Mouse (Mus musculus) liver, adult 2 months (tissue): Measurements from ENCODE around the gene Ypel1. TPM values are rescaled to one million over a fixed set of nuclear protein-coding genes. Genes with fewer than 3 reads are reported as not detected.

Experiments
- DNase-seq: peaks from one replicate; pipeline ENCODE4 v3.0.0-alpha.2; 2011; ENCODE audit warnings: low read depth, low spot score; ENCODE audit errors: extremely low read depth
- H3K27ac ChIP-seq: fragments of 200-500 bp; replicated peaks from 2 replicates; pipeline ENCODE4 v1.5.1; 2012; ENCODE audit warnings: low read depth, mild to moderate bottlenecking, control low read depth, inconsistent platforms, low read length; ENCODE audit not compliant: insufficient read depth
- H3K27me3 ChIP-seq: fragments of 200-500 bp; 2 replicates; pipeline ENCODE4 v1.6.1; 2012; ENCODE audit warnings: mild to moderate bottlenecking, moderate library complexity, low read length, inconsistent platforms; ENCODE audit not compliant: control insufficient read depth, insufficient read depth
- H3K36me3 ChIP-seq: fragments of 200-500 bp; 2 replicates; pipeline ENCODE4 v1.6.1; 2012; ENCODE audit warnings: low read length, inconsistent platforms; ENCODE audit not compliant: control insufficient read depth, insufficient read depth
- H3K4me1 ChIP-seq: fragments of 200-500 bp; 2 replicates; pipeline ENCODE4 v1.6.1; 2011; ENCODE audit warnings: low read length; ENCODE audit not compliant: control insufficient read depth, insufficient read depth
- H3K4me3 ChIP-seq: fragments of 200-500 bp; 2 replicates; pipeline ENCODE4 v1.5.1; 2011; ENCODE audit warnings: low read depth, mild to moderate bottlenecking, control low read depth, low read length, moderate library complexity; ENCODE audit not compliant: insufficient read depth
- H3K79me2 ChIP-seq: fragments of 200-500 bp; 2 replicates; pipeline ENCODE4 v1.6.1; 2012; ENCODE audit warnings: inconsistent platforms, mild to moderate bottlenecking, low read length, moderate library complexity; ENCODE audit not compliant: control insufficient read depth, insufficient read depth
- H3K9ac ChIP-seq: fragments of 200-500 bp; 2 replicates; pipeline ENCODE4 v1.6.1; 2012; ENCODE audit warnings: low read depth, mild to moderate bottlenecking, control low read depth, inconsistent platforms, low read length
- CTCF ChIP-seq: fragments of 200-500 bp; IDR thresholded peaks from 2 replicates; pipeline ENCODE4 v1.5.1; 2011; ENCODE audit warnings: low read depth, low read length, control low read depth
- POLR2A ChIP-seq: fragments of 200-500 bp; IDR thresholded peaks from 2 replicates; pipeline ENCODE4 v1.6.1; 2011; ENCODE audit warnings: low read length, control low read depth; ENCODE audit not compliant: insufficient read depth; ENCODE audit errors: extremely low read depth
- WGBS: fragments of 180-500 bp; shearing (Covaris S2); methylation state at CpG from one replicate; pipeline ENCODE4 v1.1.7; 2018; 5-methylcytosine and 5-hydroxymethylcytosine counted together
- polyA plus RNA-seq: library from polyadenylated mRNA; depleted of rRNA; stranded (reverse); fragments of >200 nt; gene quantifications from 2 replicates; pipeline ENCODE4 v1.2.3, GENCODE M21; 2012
- total RNA-seq: library from RNA; depleted of rRNA; stranded (reverse); fragments of >200 nt; gene quantifications from 2 replicates; pipeline ENCODE4 v1.2.3, GENCODE M21; 2014

Ypel1 gene
- total and polyA plus RNA-seq, 2 experiments, result 0.43 to 0.55 TPM

- DNase-seq, result no peak
- Histone ChIP-seq H3K36me3 (peaks cover 32% of the 10 kb centered on the region), H3K27ac (no peak overlapping the region), H3K79me2 (no peaks in the 10 kb centered on the region), H3K4me1 (no peaks in the 10 kb centered on the region), H3K4me3 (no peak overlapping the region), H3K9ac (no peak overlapping the region), H3K27me3 (no peaks in the 10 kb centered on the region)
- TF ChIP-seq POLR2A, result no peak
- TF ChIP-seq CTCF, result no peak
- 84% methylated on average over 3 of the region's 3 CpGs for WGBS
These were observed 18.9 kb downstream of the Ypel1 start for GRCm38 (mm10) chr16:17088346-17088745.

GRCm38 (mm10) chr16:17096938-17097337 lies 27.4 kb downstream of the Ypel1 start:
- Histone ChIP-seq H3K9ac (no peak overlapping the region), H3K36me3 (peaks cover 23% of the 10 kb centered on the region), H3K4me1 (no peaks in the 10 kb centered on the region), H3K27ac (no peak overlapping the region), H3K79me2 (no peaks in the 10 kb centered on the region), H3K4me3 (no peak overlapping the region), H3K27me3 (no peaks in the 10 kb centered on the region)
- DNase-seq, result peak; percentile 49
- TF ChIP-seq CTCF (no peak), POLR2A (no peak)
- 65% methylated on average over 3 of the region's 3 CpGs for WGBS

DNA sequence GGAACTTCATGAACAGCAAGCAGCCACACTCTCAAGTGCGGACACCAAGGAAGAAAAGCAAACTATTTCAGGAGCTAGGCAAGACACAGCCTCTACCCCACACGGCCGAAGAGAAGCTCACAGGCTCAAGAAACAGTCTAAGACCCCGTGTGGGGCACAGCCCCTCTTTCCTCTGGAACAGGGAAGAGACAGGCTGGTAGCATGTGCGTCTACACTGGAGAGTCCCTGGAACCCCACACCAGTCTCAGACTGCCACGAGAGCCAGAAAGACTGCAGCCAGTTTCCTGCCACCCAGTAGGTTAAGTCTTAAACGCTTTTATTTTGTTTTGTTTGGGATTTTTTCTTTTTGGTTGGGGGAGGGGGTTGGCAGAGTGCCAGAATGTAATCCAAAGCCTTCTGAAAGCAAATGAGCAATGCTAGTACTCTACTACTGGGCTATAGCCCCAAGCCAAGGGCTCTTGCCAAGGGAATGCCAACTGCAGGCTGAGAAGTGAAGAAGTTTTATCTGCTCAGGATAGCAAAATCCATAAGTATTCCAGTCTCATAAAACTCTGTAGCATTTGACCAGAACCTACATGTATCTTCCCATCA lies 33.2 kb downstream of the Ypel1 start:
- Histone ChIP-seq H3K27me3 (no peaks in the 10 kb centered on the region), H3K4me3 (no peak overlapping the region), H3K27ac (no peak overlapping the region), H3K36me3 (peaks cover 14% of the 10 kb centered on the region), H3K4me1 (no peaks in the 10 kb centered on the region), H3K9ac (no peak overlapping the region), H3K79me2 (no peaks in the 10 kb centered on the region)
- TF ChIP-seq POLR2A, result no peak
- TF ChIP-seq CTCF, result no peak
- DNase-seq, result no peak
- 83% methylated on average over 7 of the region's 7 CpGs for WGBS

- TF ChIP-seq CTCF (no peak), POLR2A (no peak)
- no peak for DNase-seq
- H3K4me3 ChIP-seq, result no peak overlapping the region
- no peaks in the 10 kb centered on the region for H3K4me1 ChIP-seq
- H3K36me3 ChIP-seq, result peaks cover 12% of the 10 kb centered on the region
- H3K27ac ChIP-seq, result no peak overlapping the region
- no peaks in the 10 kb centered on the region for H3K27me3 ChIP-seq
- 77% methylated on average over 4 of the region's 4 CpGs for WGBS
- H3K79me2 ChIP-seq, result 0 out of 2 replicates have a peak, but pooled peaks cover 2% of the 10 kb centered on the region
- H3K9ac ChIP-seq, result no peak overlapping the region
These were observed 35.1 kb downstream of the Ypel1 start for GRCm38 (mm10) chr16:17104600-17104999.

GRCm38 (mm10) chr16:17110771-17111743 lies 41.6 kb downstream of the Ypel1 start, which contains the start of gene Ppil2:
Gene Ppil2 (minus strand): TSS chr16:17111257.
- Histone ChIP-seq H3K36me3 (peaks cover 4% of the 10 kb centered on the region), H3K79me2 (peaks cover 6% of the 10 kb centered on the region; the same call in 1 of the 2 replicates), H3K9ac (peak within 1 kb of the TSS; percentile 83), H3K27ac (peak within 1 kb of the TSS; percentile 57), H3K4me1 (peaks cover 5% of the 10 kb centered on the region; the same call in 1 of the 2 replicates), H3K4me3 (peak within 1 kb of the TSS; percentile 81), H3K27me3 (no peaks in the 10 kb centered on the region)
- TF ChIP-seq CTCF (no peak), POLR2A (peak; percentile 50; the same call in 1 of the 2 replicates)
- peak; percentile 82 for DNase-seq
- 4% methylated on average over 38 of the region's 38 CpGs for WGBS

DNA sequence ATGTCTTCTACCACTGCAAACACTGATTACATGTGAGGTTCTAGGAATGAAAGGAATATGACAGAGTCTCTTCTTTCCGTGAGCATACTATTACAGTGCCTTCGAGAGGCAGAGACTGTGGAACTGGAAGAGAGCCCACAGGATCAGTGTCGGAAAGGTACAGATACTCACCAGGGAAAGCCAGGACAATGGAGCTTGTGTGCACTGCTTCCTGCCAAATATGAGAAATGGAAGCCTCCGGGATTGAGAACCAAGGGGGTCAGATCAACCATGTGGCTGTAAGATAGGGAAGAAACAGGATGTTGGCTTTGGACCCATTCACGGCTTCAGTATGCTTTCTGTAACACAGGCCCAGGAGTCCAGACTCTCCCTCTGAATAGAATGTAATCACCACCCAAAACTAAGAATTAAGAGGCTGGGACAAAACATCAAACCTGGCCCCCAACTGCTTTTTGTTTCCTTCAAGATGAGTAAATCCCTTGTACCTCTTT lies 47.9 kb downstream of the Ypel1 start:
- Histone ChIP-seq H3K4me3 (no peak overlapping the region), H3K36me3 (no peaks in the 10 kb centered on the region), H3K4me1 (no peaks in the 10 kb centered on the region), H3K27ac (no peak overlapping the region), H3K79me2 (no peaks in the 10 kb centered on the region), H3K9ac (no peak overlapping the region), H3K27me3 (no peaks in the 10 kb centered on the region)
- no peak for DNase-seq
- no peak for TF ChIP-seq CTCF
- TF ChIP-seq POLR2A, result no peak
- WGBS, result 71% methylated on average over 5 of the region's 5 CpGs
